Mouse (Mus musculus): ENCODE measurements around the gene Npas3. TPM values are rescaled to one million over a fixed set of nuclear protein-coding genes. Genes with fewer than 3 reads are reported as not detected.

The Npas3 gene
- total and polyA plus RNA-seq, 3 experiments: 0.02 to 0.64 (median 0.10) TPM

DNA sequence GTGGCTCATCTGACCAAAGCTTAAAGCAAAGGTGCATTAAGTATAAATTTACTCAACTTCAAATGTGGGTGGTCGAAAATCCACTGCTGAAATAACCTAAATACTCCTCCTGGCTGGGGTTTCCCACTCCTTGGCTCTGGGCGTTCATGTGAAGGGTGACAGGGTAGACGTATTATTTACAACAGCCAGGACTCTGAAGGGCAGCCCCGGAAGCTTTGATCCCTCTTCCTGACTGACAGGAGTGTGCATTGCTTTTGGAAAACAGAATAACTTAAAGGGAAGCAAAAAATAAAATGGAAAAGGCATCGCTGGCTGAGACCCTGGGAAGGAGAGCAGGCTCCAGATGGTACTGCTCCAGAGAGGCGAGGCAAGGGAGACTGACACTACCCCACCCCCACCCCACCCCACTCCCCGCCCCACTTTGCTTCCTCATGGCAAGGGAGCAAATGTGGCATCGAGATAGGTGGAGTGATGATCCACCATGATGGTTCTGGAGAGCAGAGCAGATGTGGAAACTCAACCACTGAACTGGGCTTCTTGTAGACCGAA lies 794.6 kb downstream of the Npas3 start:
- TF ChIP-seq EP300 (IDR thresholded peaks at IDR 0.05; ENCODE audit: insufficient read depth, low read depth, low read length) (no peak), POLR2A (IDR thresholded peaks at IDR 0.05; ENCODE audit: insufficient read depth, low read depth, low read length) (no peak), CTCF (IDR thresholded peaks at IDR 0.05) (no peak)

DNA sequence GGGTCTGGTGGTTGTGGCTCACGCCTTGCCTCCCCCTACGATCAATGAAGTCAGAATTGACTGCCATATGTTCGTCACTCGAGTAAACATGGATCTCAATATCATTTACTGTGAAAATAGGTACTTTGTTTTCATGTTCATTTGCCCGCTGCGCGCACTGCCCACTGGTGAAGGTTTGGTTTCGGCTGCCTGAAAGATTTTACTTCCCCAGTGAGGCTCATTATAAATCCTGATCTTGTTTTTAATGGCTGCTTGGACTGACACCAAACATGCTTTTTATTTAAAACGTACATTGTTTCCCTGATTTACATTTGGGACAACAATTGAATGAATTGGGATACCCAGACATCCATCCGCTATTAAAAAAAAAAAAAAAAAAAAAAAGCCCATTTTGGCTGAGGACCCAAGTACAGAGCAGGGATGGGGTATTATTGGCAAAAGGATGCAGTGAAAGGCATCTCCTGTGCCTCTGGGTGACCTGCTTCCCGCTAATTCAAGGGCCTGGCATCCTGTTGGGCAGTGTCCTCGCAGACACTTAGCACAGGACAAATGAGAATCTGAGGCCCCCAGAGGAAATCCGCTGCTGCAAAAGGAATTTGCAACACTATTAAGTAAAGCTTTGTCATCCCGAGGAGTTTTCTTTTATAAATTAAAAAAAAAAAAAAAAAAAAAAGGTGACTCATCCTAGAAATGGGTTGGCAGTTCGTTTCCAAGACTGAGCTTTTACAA lies 796.3 kb downstream of the Npas3 start:
- no peak overlapping the region for H3K9ac ChIP-seq (ENCODE audit: low read depth, low read length)
- TF ChIP-seq POLR2A (IDR thresholded peaks at IDR 0.05; ENCODE audit: insufficient read depth, low read depth, low read length): no peak
- no peak for TF ChIP-seq EP300 (IDR thresholded peaks at IDR 0.05; ENCODE audit: insufficient read depth, low read depth, low read length)
- no peak overlapping the region for H3K4me3 ChIP-seq
- no peaks in the 10 kb centered on the region for H3K27me3 ChIP-seq (ENCODE audit: control insufficient read depth, insufficient read depth, low read length)
- no peaks in the 10 kb centered on the region for H3K36me3 ChIP-seq (ENCODE audit: control insufficient read depth, insufficient read depth, low read length)
- 62% methylated on average over 15 of the region's 15 CpGs for WGBS
- DNase-seq: peak in 1 of 2 experiments; percentile 3
- intact Hi-C loops (cut with DNase I): no loop called here
- no peaks in the 10 kb centered on the region for H3K79me2 ChIP-seq (replicated peaks; ENCODE audit: control insufficient read depth, insufficient read depth, low read length)
- no peak overlapping the region for H3K27ac ChIP-seq
- H3K4me1 ChIP-seq (ENCODE audit: control insufficient read depth, insufficient read depth, low read length): peaks cover 2% of the 10 kb centered on the region; the same call in 1 of the 2 replicates

More for the DNA sequence above, 794.6 kb downstream of the Npas3 start:
- peaks cover 2% of the 10 kb centered on the region; the same call in 1 of the 2 replicates for H3K4me1 ChIP-seq (ENCODE audit: control insufficient read depth, insufficient read depth, low read length)
- intact Hi-C loops (cut with DNase I): no loop called here
- no peak overlapping the region for H3K9ac ChIP-seq (ENCODE audit: low read depth, low read length)
- H3K27me3 ChIP-seq (ENCODE audit: control insufficient read depth, insufficient read depth, low read length): no peaks in the 10 kb centered on the region
- no peak for DNase-seq
- H3K27ac ChIP-seq: no peak overlapping the region
- 70% methylated on average over 9 of the region's 9 CpGs for WGBS
- no peaks in the 10 kb centered on the region for H3K79me2 ChIP-seq (replicated peaks; ENCODE audit: control insufficient read depth, insufficient read depth, low read length)
- H3K4me3 ChIP-seq: no peak overlapping the region
- H3K36me3 ChIP-seq (ENCODE audit: control insufficient read depth, insufficient read depth, low read length): no peaks in the 10 kb centered on the region

DNA sequence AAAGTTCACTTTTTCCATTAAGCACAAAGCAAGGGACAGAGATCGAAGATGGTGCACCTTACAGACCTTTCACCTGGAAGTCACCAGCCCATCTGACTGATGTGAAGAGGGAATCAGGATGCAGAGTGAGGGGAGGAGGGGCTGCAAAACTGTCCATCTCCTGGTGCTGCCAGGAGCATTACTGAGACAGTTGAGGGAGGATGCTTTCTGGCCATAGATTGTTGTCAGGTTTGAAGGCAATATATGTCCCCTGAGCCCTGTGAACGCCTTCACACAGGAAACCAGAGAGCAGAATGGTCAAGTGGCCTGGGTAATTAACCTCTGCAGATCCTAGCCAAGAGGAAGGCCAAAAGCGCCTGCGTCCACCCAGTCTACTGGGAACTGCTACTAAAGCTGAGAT lies 796.9 kb downstream of the Npas3 start:
- H3K27me3 ChIP-seq (ENCODE audit: control insufficient read depth, insufficient read depth, low read length): no peaks in the 10 kb centered on the region
- H3K27ac ChIP-seq: no peak overlapping the region
- 59% methylated on average over 4 of the region's 4 CpGs for WGBS
- H3K36me3 ChIP-seq (ENCODE audit: control insufficient read depth, insufficient read depth, low read length): no peaks in the 10 kb centered on the region
- intact Hi-C loops (cut with DNase I): no loop called here
- H3K4me1 ChIP-seq (ENCODE audit: control insufficient read depth, insufficient read depth, low read length): peaks cover 2% of the 10 kb centered on the region; the same call in 1 of the 2 replicates
- no peak for DNase-seq
- H3K79me2 ChIP-seq (replicated peaks; ENCODE audit: control insufficient read depth, insufficient read depth, low read length): no peaks in the 10 kb centered on the region
- no peak overlapping the region for H3K9ac ChIP-seq (ENCODE audit: low read depth, low read length)
- no peak overlapping the region for H3K4me3 ChIP-seq
- TF ChIP-seq POLR2A (IDR thresholded peaks at IDR 0.05; ENCODE audit: insufficient read depth, low read depth, low read length): no peak
- TF ChIP-seq EP300 (IDR thresholded peaks at IDR 0.05; ENCODE audit: insufficient read depth, low read depth, low read length): no peak
- no peak for TF ChIP-seq CTCF (IDR thresholded peaks at IDR 0.05)

DNA sequence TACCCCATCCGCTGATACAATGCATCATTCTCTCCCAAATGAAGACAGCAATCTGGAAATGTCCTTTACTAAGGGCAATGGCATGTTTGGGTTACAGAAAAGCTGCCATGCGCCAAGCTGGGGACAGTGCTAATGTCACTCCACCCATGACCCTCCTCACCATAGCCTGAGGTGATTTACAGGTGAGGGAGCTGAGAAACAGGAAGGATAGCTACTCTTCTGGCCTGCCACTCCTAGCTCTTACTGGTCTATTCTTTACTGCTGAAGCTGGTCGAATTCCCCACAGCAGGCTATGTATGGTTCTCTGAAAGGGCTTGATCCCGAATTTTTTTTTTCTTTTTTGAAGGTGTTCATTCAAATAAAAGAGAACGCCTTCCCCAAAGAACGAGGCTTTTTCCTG lies 798.3 kb downstream of the Npas3 start:
- Histone ChIP-seq H3K36me3 (ENCODE audit: control insufficient read depth, insufficient read depth, low read length) (no peaks in the 10 kb centered on the region), H3K27me3 (ENCODE audit: control insufficient read depth, insufficient read depth, low read length) (no peaks in the 10 kb centered on the region), H3K4me1 (ENCODE audit: control insufficient read depth, insufficient read depth, low read length) (peaks cover 2% of the 10 kb centered on the region; the same call in 1 of the 2 replicates), H3K4me3 (no peak overlapping the region), H3K79me2 (replicated peaks; ENCODE audit: control insufficient read depth, insufficient read depth, low read length) (no peaks in the 10 kb centered on the region), H3K27ac (no peak overlapping the region), H3K9ac (ENCODE audit: low read depth, low read length) (no peak overlapping the region)
- intact Hi-C loops (cut with DNase I): no loop called here
- TF ChIP-seq CTCF (IDR thresholded peaks at IDR 0.05): no peak
- TF ChIP-seq EP300 (IDR thresholded peaks at IDR 0.05; ENCODE audit: insufficient read depth, low read depth, low read length): no peak
- no peak for TF ChIP-seq POLR2A (IDR thresholded peaks at IDR 0.05; ENCODE audit: insufficient read depth, low read depth, low read length)
- no peak for DNase-seq
- WGBS: 81% methylated on average over 6 of the region's 6 CpGs

DNA sequence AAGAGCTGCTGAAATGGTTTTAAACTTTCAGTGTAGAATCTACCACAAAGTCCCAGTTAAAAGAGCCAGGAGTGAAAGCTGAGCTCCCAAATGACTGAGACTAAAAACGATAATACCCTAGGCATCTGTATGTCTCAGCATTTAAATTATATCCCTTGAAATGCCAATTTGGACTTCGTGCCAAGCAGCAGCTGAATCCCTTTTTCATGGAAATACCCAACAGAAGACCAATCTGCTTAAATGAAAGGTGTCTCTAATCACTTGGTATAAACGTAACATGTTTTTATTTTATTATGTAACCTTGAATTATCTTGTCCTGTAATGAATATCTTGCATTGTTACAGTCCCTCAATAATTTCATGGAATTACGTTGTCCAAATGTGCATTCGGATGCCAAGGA lies 799.6 kb downstream of the Npas3 start:
- Histone ChIP-seq H3K36me3 (ENCODE audit: control insufficient read depth, insufficient read depth, low read length) (no peaks in the 10 kb centered on the region), H3K4me3 (no peak overlapping the region), H3K9ac (ENCODE audit: low read depth, low read length) (no peak overlapping the region), H3K4me1 (ENCODE audit: control insufficient read depth, insufficient read depth, low read length) (peaks cover 2% of the 10 kb centered on the region; the same call in 1 of the 2 replicates), H3K27ac (no peak overlapping the region), H3K27me3 (ENCODE audit: control insufficient read depth, insufficient read depth, low read length) (no peaks in the 10 kb centered on the region), H3K79me2 (replicated peaks; ENCODE audit: control insufficient read depth, insufficient read depth, low read length) (no peaks in the 10 kb centered on the region)
- no peak for DNase-seq
- WGBS: 88% methylated on average over 5 of the region's 5 CpGs
- intact Hi-C loops (cut with DNase I): no loop called here
- TF ChIP-seq CTCF (IDR thresholded peaks at IDR 0.05) (no peak), POLR2A (IDR thresholded peaks at IDR 0.05; ENCODE audit: insufficient read depth, low read depth, low read length) (no peak), EP300 (IDR thresholded peaks at IDR 0.05; ENCODE audit: insufficient read depth, low read depth, low read length) (no peak)

DNA sequence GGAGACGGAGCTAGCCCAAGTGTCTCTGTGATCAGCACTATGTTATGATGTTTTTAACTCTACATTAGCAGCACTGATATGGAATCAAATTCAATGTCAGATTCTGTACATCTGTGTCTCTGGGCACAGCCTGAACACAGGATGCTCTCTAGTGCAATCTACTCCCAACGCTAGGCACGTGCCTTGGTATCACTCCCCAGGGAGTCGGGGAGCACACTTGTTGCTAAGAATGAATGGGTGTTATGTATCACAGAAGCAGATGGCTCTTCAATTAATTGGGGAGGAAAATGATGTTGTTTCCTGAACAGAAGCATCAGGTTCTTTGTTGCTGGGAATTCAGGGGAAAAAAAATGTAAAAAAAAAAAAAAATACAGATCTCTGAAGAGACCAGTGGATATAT lies 801.4 kb downstream of the Npas3 start:
- intact Hi-C loops (cut with DNase I): no loop called here
- Histone ChIP-seq H3K9ac (ENCODE audit: low read depth, low read length) (no peak overlapping the region), H3K27me3 (ENCODE audit: control insufficient read depth, insufficient read depth, low read length) (no peaks in the 10 kb centered on the region), H3K4me3 (no peak overlapping the region), H3K79me2 (replicated peaks; ENCODE audit: control insufficient read depth, insufficient read depth, low read length) (no peaks in the 10 kb centered on the region), H3K4me1 (ENCODE audit: control insufficient read depth, insufficient read depth, low read length) (peaks cover 2% of the 10 kb centered on the region; the same call in 1 of the 2 replicates), H3K36me3 (ENCODE audit: control insufficient read depth, insufficient read depth, low read length) (no peaks in the 10 kb centered on the region), H3K27ac (no peak overlapping the region)
- TF ChIP-seq CTCF (IDR thresholded peaks at IDR 0.05): no peak
- no peak for TF ChIP-seq EP300 (IDR thresholded peaks at IDR 0.05; ENCODE audit: insufficient read depth, low read depth, low read length)
- TF ChIP-seq POLR2A (IDR thresholded peaks at IDR 0.05; ENCODE audit: insufficient read depth, low read depth, low read length): no peak
- no peak for DNase-seq
- WGBS: 60% methylated on average over 4 of the region's 4 CpGs

Measured in heart, adult 2 months (tissue).